Mouse (Mus musculus) intestine, embryonic 14.5 days (tissue): ENCODE data around the gene Necap1. TPM values are rescaled to one million over a fixed set of nuclear protein-coding genes. Genes with fewer than 3 reads are reported as not detected.

Experiments used
- ATAC-seq: fragments of 200-750 bp; cut with Nextera tagmentation; replicated peaks from 2 replicates; pipeline ENCODE4 v1.8.0; 2017; ENCODE audit warnings: low read depth, moderate number of reproducible peaks, moderate TSS enrichment, moderate library complexity; ENCODE audit not compliant: low FRiP score, low TSS enrichment
- DNase-seq: peaks from one replicate; pipeline ENCODE4 v3.0.0-alpha.2; 2018; ENCODE audit warnings: low spot score
- H3K27ac ChIP-seq: fragments of 300-500 bp; sonication (generic); 2 replicates; pipeline ENCODE4 v1.5.1; 2014; ENCODE audit warnings: low read depth, mild to moderate bottlenecking, control low read depth
- H3K27me3 ChIP-seq: fragments of 300-500 bp; sonication (generic); replicated peaks from 2 replicates; pipeline ENCODE4 v1.6.1; 2014; ENCODE audit warnings: low read length, control low read depth; ENCODE audit not compliant: control insufficient read depth, insufficient read depth
- H3K36me3 ChIP-seq: fragments of 300-500 bp; sonication (generic); 2 replicates; pipeline ENCODE4 v1.6.1; 2014; ENCODE audit warnings: low read length, control low read depth; ENCODE audit not compliant: control insufficient read depth, insufficient read depth
- H3K4me1 ChIP-seq: fragments of 300-500 bp; sonication (generic); replicated peaks from 2 replicates; pipeline ENCODE4 v1.6.1; 2014; ENCODE audit warnings: low read length, control low read depth, mixed read lengths; ENCODE audit not compliant: control insufficient read depth, insufficient read depth
- H3K4me2 ChIP-seq: fragments of 300-500 bp; sonication (generic); 2 replicates; pipeline ENCODE4 v1.6.1; 2014; ENCODE audit warnings: low read length
- H3K4me3 ChIP-seq: fragments of 300-500 bp; sonication (generic); 2 replicates; pipeline ENCODE4 v1.5.1; 2014; ENCODE audit warnings: low read depth, low read length, control low read depth, mixed read lengths
- H3K9ac ChIP-seq: fragments of 300-500 bp; sonication (generic); 2 replicates; pipeline ENCODE4 v1.6.1; 2014; ENCODE audit warnings: mild to moderate bottlenecking, low read length
- H3K9me3 ChIP-seq: fragments of 300-500 bp; sonication (generic); 2 replicates; pipeline ENCODE4 v1.6.1; 2016; ENCODE audit warnings: low read length, control low read depth; ENCODE audit not compliant: control insufficient read depth
- WGBS: fragments of 180-500 bp; shearing (Covaris S2); extraction: QIAGEN DNeasy Blood & Tissue Kit; methylation state at CpG from one replicate; pipeline ENCODE4 v1.1.7; 2014; 5-methylcytosine and 5-hydroxymethylcytosine counted together
- polyA plus RNA-seq: library from polyadenylated mRNA; unstranded; fragments of >200 nt; fragmentation: Nextera tagmentation; extraction: Ambion mirVana; gene quantifications from 2 replicates; pipeline ENCODE4 v1.2.1, GENCODE M21; 2014

Necap1 gene
- 50.2 and 55.1 TPM in 2 replicates for polyA plus RNA-seq

- Histone ChIP-seq H3K9ac (peak within 1 kb of the TSS; percentile 88), H3K27me3 (no peaks in the 10 kb centered on the region), H3K4me3 (peak within 1 kb of the TSS; percentile 93), H3K36me3 (peaks cover 15% of the 10 kb centered on the region), H3K9me3 (no peaks in the 10 kb centered on the region), H3K4me1 (peaks cover 6% of the 10 kb centered on the region; the same call in 1 of the 2 replicates), H3K4me2 (peak within 1 kb of the TSS; percentile 66), H3K27ac (peak within 1 kb of the TSS; percentile 86)
- DNase-seq = peak; percentile 98
- WGBS = 7% methylated on average over 43 of the region's 43 CpGs
- ATAC-seq = peak; percentile 93
These were observed at the start of gene Necap1 for GRCm38 (mm10) chr6:122873871-122874719. Necap1 (plus strand) TSS chr6:122874474.

GRCm38 (mm10) chr6:122825166-122825565 is 49.1 kb upstream of the Necap1 start:
- no peak for DNase-seq
- H3K4me2 ChIP-seq = no peak overlapping the region
- WGBS = 88% methylated on average over 9 of the region's 9 CpGs
- H3K27me3 ChIP-seq = no peaks in the 10 kb centered on the region
- peaks cover 27% of the 10 kb centered on the region for H3K4me1 ChIP-seq
- H3K27ac ChIP-seq = no peak overlapping the region
- H3K9ac ChIP-seq = no peak overlapping the region
- H3K9me3 ChIP-seq = no peaks in the 10 kb centered on the region
- peaks cover 21% of the 10 kb centered on the region for H3K36me3 ChIP-seq
- no peak for ATAC-seq
- H3K4me3 ChIP-seq = no peak overlapping the region

- 3% methylated on average over 28 of the region's 29 CpGs for WGBS
- Histone ChIP-seq H3K27me3 (no peaks in the 10 kb centered on the region), H3K27ac (peak overlapping the region; percentile 58; the same call in 1 of the 2 replicates), H3K9ac (peak overlapping the region; percentile 38), H3K4me2 (peak overlapping the region; percentile 60), H3K9me3 (no peaks in the 10 kb centered on the region), H3K36me3 (peaks cover 27% of the 10 kb centered on the region), H3K4me3 (peak overlapping the region; percentile 40), H3K4me1 (peaks cover 19% of the 10 kb centered on the region)
- DNase-seq (peak; percentile 81), ATAC-seq (peak; percentile 86)
These were observed 48.1 kb upstream of the Necap1 start for GRCm38 (mm10) chr6:122825923-122826742.

GRCm38 (mm10) chr6:122828086-122828485 is 46.2 kb upstream of the Necap1 start:
- no peak for ATAC-seq
- Histone ChIP-seq H3K4me1 (peaks cover 13% of the 10 kb centered on the region), H3K36me3 (peaks cover 40% of the 10 kb centered on the region), H3K27ac (no peak overlapping the region), H3K4me3 (no peak overlapping the region), H3K27me3 (no peaks in the 10 kb centered on the region), H3K9me3 (no peaks in the 10 kb centered on the region), H3K9ac (no peak overlapping the region), H3K4me2 (no peak overlapping the region)
- WGBS = 50% methylated on average over 13 of the region's 13 CpGs
- no peak for DNase-seq

GRCm38 (mm10) chr6:122832880-122833279 is 41.4 kb upstream of the Necap1 start:
- Histone ChIP-seq H3K27me3 (no peaks in the 10 kb centered on the region), H3K36me3 (peaks cover 83% of the 10 kb centered on the region), H3K4me1 (no peaks in the 10 kb centered on the region), H3K4me2 (no peak overlapping the region), H3K9me3 (peaks cover 7% of the 10 kb centered on the region; the same call in 1 of the 2 replicates), H3K27ac (no peak overlapping the region), H3K4me3 (no peak overlapping the region), H3K9ac (no peak overlapping the region)
- 80% methylated on average over 7 of the region's 7 CpGs for WGBS
- no peak for DNase-seq
- ATAC-seq = no peak

- no peaks in the 10 kb centered on the region for H3K27me3 ChIP-seq
- H3K4me2 ChIP-seq = no peak overlapping the region
- peaks cover 7% of the 10 kb centered on the region; the same call in 1 of the 2 replicates for H3K9me3 ChIP-seq
- H3K9ac ChIP-seq = no peak overlapping the region
- DNase-seq = peak; percentile 55
- H3K4me3 ChIP-seq = no peak overlapping the region
- no peaks in the 10 kb centered on the region for H3K4me1 ChIP-seq
- no peak overlapping the region for H3K27ac ChIP-seq
- WGBS = 78% methylated on average over 4 of the region's 4 CpGs
- peaks cover 85% of the 10 kb centered on the region for H3K36me3 ChIP-seq
- ATAC-seq = no peak
These were observed 39.9 kb upstream of the Necap1 start for GRCm38 (mm10) chr6:122834365-122834764.

- H3K27me3 ChIP-seq = no peaks in the 10 kb centered on the region
- peaks cover 7% of the 10 kb centered on the region; the same call in 1 of the 2 replicates for H3K9me3 ChIP-seq
- H3K9ac ChIP-seq = no peak overlapping the region
- WGBS = 96% methylated on average over 3 of the region's 3 CpGs
- no peak overlapping the region for H3K27ac ChIP-seq
- H3K4me1 ChIP-seq = no peaks in the 10 kb centered on the region
- DNase-seq (no peak), ATAC-seq (no peak)
- H3K4me3 ChIP-seq = no peak overlapping the region
- peaks cover 93% of the 10 kb centered on the region for H3K36me3 ChIP-seq
- H3K4me2 ChIP-seq = no peak overlapping the region
These were observed 37.3 kb upstream of the Necap1 start for GRCm38 (mm10) chr6:122836974-122837373.

GRCm38 (mm10) chr6:122837539-122837938 is 36.7 kb upstream of the Necap1 start:
- no peak for ATAC-seq
- no peak overlapping the region for H3K4me2 ChIP-seq
- H3K4me3 ChIP-seq = no peak overlapping the region
- no peaks in the 10 kb centered on the region for H3K4me1 ChIP-seq
- no peak overlapping the region for H3K27ac ChIP-seq
- DNase-seq = no peak
- peaks cover 7% of the 10 kb centered on the region; the same call in 1 of the 2 replicates for H3K9me3 ChIP-seq
- H3K36me3 ChIP-seq = peaks cover 90% of the 10 kb centered on the region
- no peak overlapping the region for H3K9ac ChIP-seq
- 88% methylated on average over 5 of the region's 5 CpGs for WGBS
- H3K27me3 ChIP-seq = no peaks in the 10 kb centered on the region
